8 mouse cellular contexts compared by ENCODE assay signal in genomic region chr7:121485266-121485665, GRCm38 (mm10).
DNase-seq lines count a peak whose midpoint lies in the region; ATAC-seq and TF ChIP-seq lines count a peak whose summit lies in the region.

No protein-coding gene starts in this region.

- H3K27ac ChIP-seq in kidney, adult 2 months (ENCODE audit: insufficient read depth, low read depth, low read length) = no peak overlapping the region
- H3K27ac ChIP-seq in kidney, embryonic 16.5 days (ENCODE audit: low read length) = no peak overlapping the region
- no peak overlapping the region for H3K27ac ChIP-seq in embryonic facial prominence, embryonic 11.5 days (replicated peaks; ENCODE audit: low read depth, low read length)
- no peak overlapping the region for H3K27ac ChIP-seq in forebrain, embryonic 12.5 days
- no peak overlapping the region for H3K27ac ChIP-seq in neural tube, embryonic 15.5 days (replicated peaks)

- intact Hi-C loops in left cerebral cortex, postnatal 10 days (cut with DNase I) = loop anchor here (5.0 kb wide), 3 partner anchors 57 to 157 kb away; no protein-coding TSS in a partner anchor

- POLR2A ChIA-PET in Patski (lab: Charles Lee) = no interaction called here

- TF ChIP-seq CTCF in kidney, adult 2 months (conservative IDR thresholded peaks at IDR 0.05; ENCODE audit: insufficient read depth, insufficient read length, low read depth, low read length) = no peak; the same call in 1 of the 2 replicates
- TF ChIP-seq CTCF in Patski (IDR thresholded peaks at IDR 0.05) = peak; percentile 28

- H3K4me3 ChIP-seq in kidney, adult 2 months (ENCODE audit: insufficient read depth, low read depth, low read length) = no peak overlapping the region
- no peak overlapping the region for H3K4me3 ChIP-seq in kidney, embryonic 16.5 days (ENCODE audit: low read length)
- H3K4me3 ChIP-seq in embryonic facial prominence, embryonic 11.5 days (ENCODE audit: low read depth, low read length) = no peak overlapping the region
- H3K4me3 ChIP-seq in forebrain, embryonic 12.5 days (replicated peaks) = no peak overlapping the region
- no peak overlapping the region for H3K4me3 ChIP-seq in neural tube, embryonic 15.5 days (replicated peaks)

- ATAC-seq in kidney, embryonic 16.5 days (ENCODE audit: low FRiP score, low TSS enrichment) = no peak
- ATAC-seq in Patski = no peak
- ATAC-seq in embryonic facial prominence, embryonic 11.5 days (replicated peaks; ENCODE audit: insufficient number of reproducible peaks, low FRiP score, low TSS enrichment, low read depth) = no peak
- no peak for ATAC-seq in forebrain, embryonic 12.5 days (ENCODE audit: low FRiP score)
- ATAC-seq in neural tube, embryonic 15.5 days (ENCODE audit: low FRiP score) = no peak

- no peak for TF ChIP-seq POLR2A in kidney, adult 2 months (IDR thresholded peaks at IDR 0.05; ENCODE audit: low read depth, low read length)

- H3K4me1 ChIP-seq in kidney, adult 2 months (ENCODE audit: control insufficient read depth, insufficient read depth, low read length) = no peaks in the 10 kb centered on the region; the same call in 1 of the 2 replicates
- no peaks in the 10 kb centered on the region for H3K4me1 ChIP-seq in kidney, embryonic 16.5 days (ENCODE audit: insufficient read depth, low read length)
- no peaks in the 10 kb centered on the region for H3K4me1 ChIP-seq in embryonic facial prominence, embryonic 11.5 days (ENCODE audit: control insufficient read depth, insufficient read depth, low read length)
- H3K4me1 ChIP-seq in forebrain, embryonic 12.5 days = no peaks in the 10 kb centered on the region
- no peaks in the 10 kb centered on the region for H3K4me1 ChIP-seq in neural tube, embryonic 15.5 days

- DNase-seq in kidney, adult 2 months = peak; percentile 22
- DNase-seq in Patski (ENCODE audit: low read depth, low spot score) = no peak
- peak; percentile 32 for DNase-seq in embryonic facial prominence, embryonic 11.5 days (ENCODE audit: low spot score)
- peak; percentile 46 to 66 for DNase-seq in left cerebral cortex, postnatal 10 days (ENCODE audit: extremely low spot score in 1 of 2, low spot score in 2 of 2)
- no peak for DNase-seq in spleen, adult 18-20 months

- no peak overlapping the region for H3K4me2 ChIP-seq in kidney, embryonic 16.5 days (replicated peaks; ENCODE audit: low read depth, low read length)
- no peak overlapping the region for H3K4me2 ChIP-seq in embryonic facial prominence, embryonic 11.5 days (ENCODE audit: low read depth, low read length)
- no peak overlapping the region for H3K4me2 ChIP-seq in forebrain, embryonic 12.5 days
- no peak overlapping the region for H3K4me2 ChIP-seq in neural tube, embryonic 15.5 days

- no peaks in the 10 kb centered on the region for H3K27me3 ChIP-seq in kidney, adult 2 months (replicated peaks; ENCODE audit: control insufficient read depth, insufficient read depth, low read length)
- no peaks in the 10 kb centered on the region for H3K27me3 ChIP-seq in kidney, embryonic 16.5 days (ENCODE audit: insufficient read depth, low read length)
- peaks cover 6% of the 10 kb centered on the region for H3K27me3 ChIP-seq in Patski
- H3K27me3 ChIP-seq in embryonic facial prominence, embryonic 11.5 days (ENCODE audit: control insufficient read depth, insufficient read depth, low read length) = no peaks in the 10 kb centered on the region
- no peaks in the 10 kb centered on the region for H3K27me3 ChIP-seq in forebrain, embryonic 12.5 days
- H3K27me3 ChIP-seq in neural tube, embryonic 15.5 days (replicated peaks) = no peaks in the 10 kb centered on the region

- in situ Hi-C loops in Patski (cut with MboI; ENCODE audit: low pct_unique_long_range_greater_than_20kb) = no loop called here

- H3K36me3 ChIP-seq in kidney, adult 2 months (ENCODE audit: control insufficient read depth, insufficient read depth, low read length) = no peaks in the 10 kb centered on the region
- H3K36me3 ChIP-seq in kidney, embryonic 16.5 days (ENCODE audit: insufficient read depth, low read length) = no peaks in the 10 kb centered on the region
- no peaks in the 10 kb centered on the region for H3K36me3 ChIP-seq in embryonic facial prominence, embryonic 11.5 days (replicated peaks; ENCODE audit: control insufficient read depth, insufficient read depth, low read depth, low read length)
- H3K36me3 ChIP-seq in forebrain, embryonic 12.5 days (replicated peaks) = no peaks in the 10 kb centered on the region
- H3K36me3 ChIP-seq in neural tube, embryonic 15.5 days = no peaks in the 10 kb centered on the region

- CTCF ChIA-PET in Patski (lab: Charles Lee) = no interaction called here

- H3K9me3 ChIP-seq in kidney, embryonic 16.5 days (ENCODE audit: low read length) = no peaks in the 10 kb centered on the region
- H3K9me3 ChIP-seq in embryonic facial prominence, embryonic 11.5 days (replicated peaks; ENCODE audit: control insufficient read depth, low read length) = no peaks in the 10 kb centered on the region
- no peaks in the 10 kb centered on the region for H3K9me3 ChIP-seq in forebrain, embryonic 12.5 days
- H3K9me3 ChIP-seq in neural tube, embryonic 15.5 days (replicated peaks) = no peaks in the 10 kb centered on the region

- H3K9ac ChIP-seq in kidney, embryonic 16.5 days (replicated peaks; ENCODE audit: low read length) = no peak overlapping the region
- H3K9ac ChIP-seq in embryonic facial prominence, embryonic 11.5 days (replicated peaks; ENCODE audit: low read length) = no peak overlapping the region
- H3K9ac ChIP-seq in forebrain, embryonic 12.5 days = no peak overlapping the region
- H3K9ac ChIP-seq in neural tube, embryonic 15.5 days (replicated peaks) = no peak overlapping the region

- WGBS in kidney, adult 2 months = 63% methylated on average over 2 of the region's 2 CpGs
- 61% methylated on average over 2 of the region's 2 CpGs for WGBS in kidney, embryonic 16.5 days
- 77% methylated on average over 2 of the region's 2 CpGs for WGBS in embryonic facial prominence, embryonic 11.5 days
- WGBS in forebrain, embryonic 12.5 days = 67% methylated on average over 2 of the region's 2 CpGs
- WGBS in neural tube, embryonic 15.5 days = 71% methylated on average over 2 of the region's 2 CpGs

Comparison
In these comparisons a context has a peak if more than half of its experiments do, and no peak if none do; other contexts are left out.
1. DNase-seq: peak in kidney, adult 2 months (single experiment), embryonic facial prominence, embryonic 11.5 days (single experiment) and left cerebral cortex, postnatal 10 days (2 of 2); none in Patski (single experiment) and spleen, adult 18-20 months (0 of 2).